22 mouse cellular contexts compared by ENCODE assay signal in the genomic region with DNA sequence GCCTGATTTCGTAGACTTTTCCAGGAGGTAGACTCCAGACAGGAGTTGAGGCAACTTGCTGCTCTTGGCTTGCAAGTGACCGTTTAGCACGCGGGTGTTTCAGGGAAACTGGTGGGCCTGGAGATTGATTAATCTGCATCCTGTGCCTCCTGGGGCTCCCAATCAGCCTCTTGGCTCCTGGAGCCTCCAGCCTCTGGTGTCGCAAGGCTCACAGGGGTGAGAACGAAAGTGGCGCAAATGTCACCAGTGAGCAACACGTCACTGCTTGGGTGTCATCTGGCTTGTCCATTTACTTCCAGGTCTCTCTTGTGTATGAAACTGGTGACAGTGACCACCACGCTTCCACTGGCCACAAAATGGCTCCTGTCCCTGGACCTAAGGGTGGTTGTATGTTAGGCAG. TPM values are rescaled to one million over a fixed set of nuclear protein-coding genes. Genes with fewer than 3 reads are reported as not detected.
DNase-seq lines count a peak whose midpoint lies in the region; ATAC-seq and TF ChIP-seq lines count a peak whose summit lies in the region.
"Had no signal": no experiment of that assay in that cellular context is flagged by ENCODE, and none has a peak within 500 bp of the region (broad histone marks: within the 10 kb centered on the region; RNA-seq: fewer than 3 reads in every experiment).

No protein-coding gene starts in this region.

- no peak for DNase-seq in heart, embryonic 10.5 days (ENCODE audit: low spot score)
- DNase-seq in lung, postnatal 36 days = peak; percentile 44
- DNase-seq in lung, postnatal 0 days (ENCODE audit: low spot score) = no peak
- peak; percentile 30 for DNase-seq in adrenal gland, postnatal 25 days
- DNase-seq in limb, embryonic 14.5 days (ENCODE audit: low spot score) = no peak
- no peak for DNase-seq in c-Kit-positive CD71-positive TER-119-positive erythroid progenitor cells, embryonic 14.5 days (ENCODE audit: low spot score)
- DNase-seq in left cerebral cortex, adult 2 months (ENCODE audit: extremely low spot score in 1 of 2, low spot score in 2 of 2) = no peak
- DNase-seq: B cell, adult 2 months; cerebellum, adult 8-10 months; gastrocnemius, postnatal 14 days; heart, postnatal 10 days; right cerebral cortex, postnatal 4 days; thymus, postnatal 25 days had no signal

- TF ChIP-seq EP300 in lung, postnatal 0 days (IDR thresholded peaks at IDR 0.05) = no peak

- H3K4me2 ChIP-seq in heart, embryonic 11.5 days = no peak overlapping the region
- no peak overlapping the region for H3K4me2 ChIP-seq in lung, postnatal 0 days (replicated peaks; ENCODE audit: low read depth, low read length)
- H3K4me2 ChIP-seq in limb, embryonic 14.5 days (replicated peaks; ENCODE audit: low read depth, low read length, severe bottlenecking) = no peak overlapping the region
- H3K4me2 ChIP-seq: forebrain, embryonic 12.5 days; hindbrain, embryonic 12.5 days; liver, embryonic 12.5 days had no signal

- TF ChIP-seq CTCF in lung, postnatal 0 days (IDR thresholded peaks at IDR 0.05) = no peak
- TF ChIP-seq CTCF in left cerebral cortex, adult 2 months (IDR thresholded peaks at IDR 0.05) = no peak

- peaks cover 43% of the 10 kb centered on the region for H3K4me1 ChIP-seq in heart, embryonic 10.5 days
- peaks cover 27% of the 10 kb centered on the region for H3K4me1 ChIP-seq in heart, embryonic 11.5 days (ENCODE audit: control insufficient read depth, insufficient read depth, low read length)
- peaks cover 4% of the 10 kb centered on the region; the same call in 1 of the 2 replicates for H3K4me1 ChIP-seq in lung, postnatal 0 days (ENCODE audit: insufficient read depth, low read depth, low read length)
- peaks cover 27% of the 10 kb centered on the region for H3K4me1 ChIP-seq in limb, embryonic 14.5 days (ENCODE audit: control insufficient read depth, insufficient read depth, low read length)
- H3K4me1 ChIP-seq: embryonic facial prominence, embryonic 10.5 days; forebrain, embryonic 12.5 days; hindbrain, embryonic 12.5 days had no signal

- no peak overlapping the region for H3K4me3 ChIP-seq in heart, embryonic 10.5 days
- H3K4me3 ChIP-seq in heart, embryonic 11.5 days (ENCODE audit: low read depth, low read length) = no peak overlapping the region
- no peak overlapping the region for H3K4me3 ChIP-seq in lung, postnatal 0 days (ENCODE audit: low read depth, low read length)
- H3K4me3 ChIP-seq in limb, embryonic 14.5 days (replicated peaks; ENCODE audit: low read length) = no peak overlapping the region
- no peak overlapping the region for H3K4me3 ChIP-seq in left cerebral cortex, adult 2 months
- H3K4me3 ChIP-seq: embryonic facial prominence, embryonic 10.5 days; forebrain, embryonic 12.5 days; heart, adult 2 months; hindbrain, embryonic 12.5 days; liver, embryonic 12.5 days; lung, embryonic 15.5 days had no signal

- 0 out of 2 replicates have a peak overlapping the region, but pooled peaks have one; percentile 59 for H3K27ac ChIP-seq in heart, embryonic 10.5 days
- no peak overlapping the region for H3K27ac ChIP-seq in heart, embryonic 11.5 days (ENCODE audit: low read depth, low read length)
- H3K27ac ChIP-seq in lung, postnatal 0 days (ENCODE audit: low read length) = no peak overlapping the region
- H3K27ac ChIP-seq in limb, embryonic 14.5 days (replicated peaks; ENCODE audit: low read depth, low read length) = peak overlapping the region; percentile 74
- no peak overlapping the region for H3K27ac ChIP-seq in left cerebral cortex, adult 2 months
- H3K27ac ChIP-seq: embryonic facial prominence, embryonic 10.5 days; forebrain, embryonic 12.5 days; hindbrain, embryonic 12.5 days; liver, embryonic 12.5 days had no signal

- H3K9ac ChIP-seq in heart, embryonic 11.5 days (ENCODE audit: low read depth, low read length) = no peak overlapping the region
- no peak overlapping the region for H3K9ac ChIP-seq in lung, postnatal 0 days (replicated peaks; ENCODE audit: low read depth)
- H3K9ac ChIP-seq in limb, embryonic 14.5 days (ENCODE audit: low read depth, low read length, severe bottlenecking) = no peak overlapping the region
- H3K9ac ChIP-seq: forebrain, embryonic 12.5 days; hindbrain, embryonic 12.5 days; liver, embryonic 12.5 days; lung, embryonic 15.5 days had no signal

- 64% methylated on average over 9 of the region's 9 CpGs for WGBS in heart, embryonic 10.5 days
- WGBS in heart, embryonic 11.5 days (ENCODE audit: insufficient replicate concordance) = 65% methylated on average over 9 of the region's 9 CpGs
- WGBS in lung, postnatal 0 days = 69% methylated on average over 9 of the region's 9 CpGs
- 55% methylated on average over 9 of the region's 9 CpGs for WGBS in limb, embryonic 14.5 days

- TF ChIP-seq POLR2A in limb, embryonic 14.5 days (IDR thresholded peaks at IDR 0.05; ENCODE audit: borderline replicate concordance, extremely low read depth, insufficient read depth, insufficient read length) = no peak

- ATAC-seq in heart, embryonic 11.5 days (replicated peaks; ENCODE audit: insufficient number of reproducible peaks, low FRiP score, low TSS enrichment) = no peak
- no peak for ATAC-seq in lung, postnatal 0 days
- no peak for ATAC-seq in limb, embryonic 14.5 days (ENCODE audit: low FRiP score, low read depth)
- ATAC-seq: liver, embryonic 12.5 days had no signal

- H3K9me3 ChIP-seq in heart, embryonic 10.5 days = no peaks in the 10 kb centered on the region
- no peaks in the 10 kb centered on the region for H3K9me3 ChIP-seq in heart, embryonic 11.5 days (replicated peaks; ENCODE audit: control insufficient read depth, low read length)
- no peaks in the 10 kb centered on the region for H3K9me3 ChIP-seq in lung, postnatal 0 days (ENCODE audit: low read length)
- H3K9me3 ChIP-seq in limb, embryonic 14.5 days (ENCODE audit: control insufficient read depth, low read length) = no peaks in the 10 kb centered on the region
- H3K9me3 ChIP-seq: embryonic facial prominence, embryonic 10.5 days; forebrain, embryonic 12.5 days; hindbrain, embryonic 12.5 days; liver, embryonic 12.5 days; lung, embryonic 15.5 days had no signal

- no peaks in the 10 kb centered on the region for H3K36me3 ChIP-seq in heart, embryonic 10.5 days
- H3K36me3 ChIP-seq in heart, embryonic 11.5 days (ENCODE audit: control insufficient read depth, insufficient read depth, low read length) = no peaks in the 10 kb centered on the region
- no peaks in the 10 kb centered on the region for H3K36me3 ChIP-seq in lung, postnatal 0 days (ENCODE audit: insufficient read depth, low read length)
- H3K36me3 ChIP-seq in limb, embryonic 14.5 days (ENCODE audit: control insufficient read depth, insufficient read depth, low read length) = no peaks in the 10 kb centered on the region
- H3K36me3 ChIP-seq: embryonic facial prominence, embryonic 10.5 days; forebrain, embryonic 12.5 days; hindbrain, embryonic 12.5 days; liver, embryonic 12.5 days; lung, embryonic 15.5 days had no signal

- intact Hi-C loops in left cerebral cortex, adult 2 months (cut with DNase I) = no loop called here

- no peaks in the 10 kb centered on the region for H3K27me3 ChIP-seq in heart, embryonic 10.5 days (ENCODE audit: insufficient read depth, poor library complexity, severe bottlenecking)
- H3K27me3 ChIP-seq in heart, embryonic 11.5 days (ENCODE audit: control insufficient read depth, insufficient read depth, low read length) = no peaks in the 10 kb centered on the region
- H3K27me3 ChIP-seq in lung, postnatal 0 days (replicated peaks; ENCODE audit: insufficient read depth, low read length) = no peaks in the 10 kb centered on the region
- H3K27me3 ChIP-seq in limb, embryonic 14.5 days (ENCODE audit: control insufficient read depth, insufficient read depth, low read length) = no peaks in the 10 kb centered on the region
- H3K27me3 ChIP-seq: forebrain, embryonic 12.5 days; hindbrain, embryonic 12.5 days; liver, embryonic 12.5 days; lung, embryonic 15.5 days had no signal

RNA-seq across cellular contexts. Expression of gene Adrb1, which starts 43.5 kb away (rescaled TPM):
- polyA plus RNA-seq in heart, embryonic 10.5 days (2016; fragmentation: Nextera tagmentation; extraction: Ambion mirVana) = 0.65 and 1.3 TPM in 2 replicates
- polyA plus RNA-seq in heart, embryonic 11.5 days (2014; fragmentation: Nextera tagmentation; extraction: Ambion mirVana) = 1.5 and 1.8 TPM in 2 replicates
- polyA plus RNA-seq in lung, postnatal 0 days (2015; fragmentation: Nextera tagmentation; extraction: Ambion mirVana) = 12.6 and 14.7 TPM in 2 replicates
- total RNA-seq in adrenal gland, postnatal 25 days (2021) = 2.6 and 4.2 TPM in 2 replicates
- 1.7 and 2.3 TPM in 2 replicates for polyA plus RNA-seq in limb, embryonic 14.5 days (2012; rRNA removed)
- 1.3 and 1.9 TPM in 2 replicates for polyA plus RNA-seq in limb, embryonic 14.5 days (2014; fragmentation: Nextera tagmentation; extraction: Ambion mirVana)
- 10 to 100 TPM; 46.7 to 50.8 TPM for total RNA-seq in left cerebral cortex, adult 2 months (2021)
- total RNA-seq: common myeloid progenitor, adult 5-6 weeks; megakaryocyte-erythroid progenitor cell, adult 5-6 weeks had no signal

Comparison
In these comparisons a context has a peak if more than half of its experiments do, and no peak if none do; other contexts are left out.
1. DNase-seq: peak in lung, postnatal 36 days (single experiment) and adrenal gland, postnatal 25 days (single experiment); none in heart, embryonic 10.5 days (single experiment), lung, postnatal 0 days (single experiment), limb, embryonic 14.5 days (single experiment), c-Kit-positive CD71-positive TER-119-positive erythroid progenitor cells, embryonic 14.5 days (single experiment) and left cerebral cortex, adult 2 months (0 of 2).
2. H3K27ac ChIP-seq: peak in heart, embryonic 10.5 days (single experiment) and limb, embryonic 14.5 days (single experiment); none in heart, embryonic 11.5 days (single experiment), lung, postnatal 0 days (single experiment) and left cerebral cortex, adult 2 months (single experiment).